Mouse (Mus musculus) hindbrain, embryonic 11.5 days (tissue): ENCODE results near the gene Aox2. TPM values are rescaled to one million over a fixed set of nuclear protein-coding genes. Genes with fewer than 3 reads are reported as not detected.

Experiments used
- ATAC-seq: fragments of 200-750 bp; cut with Nextera tagmentation; 2 replicates; pipeline ENCODE4 v1.8.0; 2017; ENCODE audit warnings: mild to moderate bottlenecking, moderate TSS enrichment, moderate library complexity; ENCODE audit not compliant: low FRiP score
- DNase-seq: peaks from one replicate; pipeline ENCODE4 v3.0.0-alpha.2; 2015; ENCODE audit warnings: low spot score
- H3K27ac ChIP-seq: fragments of 300-500 bp; sonication (generic); 2 replicates; pipeline ENCODE4 v1.5.1; 2014; ENCODE audit warnings: mild to moderate bottlenecking, low read depth, low read length
- H3K27me3 ChIP-seq: fragments of 300-500 bp; sonication (generic); 2 replicates; pipeline ENCODE4 v1.6.1; 2014; ENCODE audit warnings: mild to moderate bottlenecking, low read length, moderate library complexity, mixed read lengths; ENCODE audit not compliant: control insufficient read depth, insufficient read depth
- H3K36me3 ChIP-seq: fragments of 300-500 bp; sonication (generic); 2 replicates; pipeline ENCODE4 v1.6.1; 2014; ENCODE audit warnings: mild to moderate bottlenecking, low read length, moderate library complexity, mixed read lengths; ENCODE audit not compliant: control insufficient read depth, insufficient read depth
- H3K4me1 ChIP-seq: fragments of 300-500 bp; sonication (generic); replicated peaks from 2 replicates; pipeline ENCODE4 v1.6.1; 2014; ENCODE audit warnings: low read length, mixed read lengths; ENCODE audit not compliant: control insufficient read depth, insufficient read depth
- H3K4me2 ChIP-seq: fragments of 300-500 bp; sonication (generic); replicated peaks from 2 replicates; pipeline ENCODE4 v1.6.1; 2014; ENCODE audit warnings: mild to moderate bottlenecking, low read depth, low read length
- H3K4me3 ChIP-seq: fragments of 300-500 bp; sonication (generic); 2 replicates; pipeline ENCODE4 v1.5.1; 2014; ENCODE audit warnings: low read depth, low read length
- H3K9ac ChIP-seq: fragments of 300-500 bp; sonication (generic); 2 replicates; pipeline ENCODE4 v1.6.1; 2014; ENCODE audit warnings: low read depth, low read length
- H3K9me3 ChIP-seq: fragments of 300-500 bp; sonication (generic); 2 replicates; pipeline ENCODE4 v1.6.1; 2016; ENCODE audit warnings: low read length; ENCODE audit not compliant: control insufficient read depth
- WGBS: fragments of 180-500 bp; shearing (Covaris S2); extraction: QIAGEN DNeasy Blood & Tissue Kit; methylation state at CpG from one replicate; pipeline ENCODE4 v1.1.7; 2014; 5-methylcytosine and 5-hydroxymethylcytosine counted together
- polyA plus RNA-seq: library from polyadenylated mRNA; unstranded; fragments of >200 nt; fragmentation: Nextera tagmentation; extraction: Ambion mirVana; gene quantifications from 2 replicates; pipeline ENCODE4 v1.2.1, GENCODE M21; 2014

Aox2 gene
- polyA plus RNA-seq, 1 experiment from 2014 or later = 0.06 TPM

DNA sequence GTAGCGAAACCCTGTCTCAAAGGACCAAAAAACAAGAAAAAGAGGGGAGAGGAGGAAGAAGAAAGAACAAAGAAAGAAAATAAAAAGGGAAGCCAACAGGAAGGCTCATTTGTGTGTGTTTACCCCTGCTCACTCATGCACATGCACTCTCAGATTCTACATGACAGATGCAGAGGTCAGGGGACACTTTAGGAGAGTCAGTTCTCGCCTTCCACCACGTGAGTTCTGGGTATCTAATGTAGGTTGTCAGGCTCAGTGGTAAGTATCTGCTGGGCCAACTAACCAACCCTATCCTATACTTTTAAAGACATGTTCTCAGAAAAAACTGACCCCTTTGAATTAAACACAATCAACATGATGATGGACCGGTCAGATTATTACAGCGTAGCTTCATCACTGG, 66.4 kb downstream of the Aox2 start:
- H3K4me3 ChIP-seq = no peak overlapping the region
- no peak for DNase-seq

GRCm38 (mm10) chr1:58346159-58346558, 68.0 kb downstream of the Aox2 start:
- no peaks in the 10 kb centered on the region for H3K36me3 ChIP-seq
- H3K9me3 ChIP-seq = no peaks in the 10 kb centered on the region
- DNase-seq (no peak), ATAC-seq (no peak)
- no peaks in the 10 kb centered on the region for H3K4me1 ChIP-seq
- H3K9ac ChIP-seq = no peak overlapping the region
- H3K27ac ChIP-seq = no peak overlapping the region
- H3K4me2 ChIP-seq = no peak overlapping the region
- no peak overlapping the region for H3K4me3 ChIP-seq
- 94% methylated on average over 14 of the region's 14 CpGs for WGBS
- no peaks in the 10 kb centered on the region for H3K27me3 ChIP-seq

More for the DNA sequence above, 66.4 kb downstream of the Aox2 start:
- H3K4me1 ChIP-seq = no peaks in the 10 kb centered on the region
- no peak overlapping the region for H3K9ac ChIP-seq
- H3K27me3 ChIP-seq = no peaks in the 10 kb centered on the region
- no peaks in the 10 kb centered on the region for H3K36me3 ChIP-seq
- ATAC-seq = no peak
- H3K9me3 ChIP-seq = no peaks in the 10 kb centered on the region
- H3K27ac ChIP-seq = no peak overlapping the region
- no peak overlapping the region for H3K4me2 ChIP-seq
- WGBS = 77% methylated on average over 5 of the region's 5 CpGs

DNA sequence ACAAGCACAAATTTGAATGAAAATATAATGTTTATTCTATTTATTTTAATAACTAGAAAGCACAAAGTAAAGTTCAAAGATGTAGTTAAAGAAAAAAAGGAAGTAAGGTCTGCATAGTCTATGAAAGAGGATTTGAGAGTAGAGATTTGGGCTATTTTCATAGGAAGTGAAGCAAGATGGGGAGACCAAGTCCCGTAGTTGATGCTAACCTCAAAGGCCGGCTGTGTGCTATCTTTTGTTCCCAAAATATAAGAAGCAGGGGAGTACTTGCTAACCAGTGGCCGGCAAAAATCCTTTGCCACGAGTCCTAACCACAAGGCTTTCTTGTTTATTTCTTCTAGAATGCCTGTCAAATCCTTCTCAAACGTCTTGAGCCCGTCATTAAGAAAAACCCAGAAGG, 70.6 kb downstream of the Aox2 start:
- ATAC-seq (no peak), DNase-seq (no peak)
- H3K27me3 ChIP-seq = no peaks in the 10 kb centered on the region
- 82% methylated on average over 6 of the region's 6 CpGs for WGBS
- H3K9me3 ChIP-seq = no peaks in the 10 kb centered on the region
- no peak overlapping the region for H3K9ac ChIP-seq
- no peak overlapping the region for H3K4me3 ChIP-seq
- H3K4me1 ChIP-seq = no peaks in the 10 kb centered on the region
- H3K27ac ChIP-seq = no peak overlapping the region
- H3K36me3 ChIP-seq = no peaks in the 10 kb centered on the region
- H3K4me2 ChIP-seq = no peak overlapping the region

- Histone ChIP-seq H3K9me3 (no peaks in the 10 kb centered on the region), H3K4me3 (no peak overlapping the region), H3K27me3 (no peaks in the 10 kb centered on the region), H3K9ac (no peak overlapping the region), H3K27ac (no peak overlapping the region), H3K36me3 (no peaks in the 10 kb centered on the region), H3K4me1 (no peaks in the 10 kb centered on the region), H3K4me2 (no peak overlapping the region)
- ATAC-seq = no peak
- DNase-seq = no peak
- 72% methylated on average over 4 of the region's 4 CpGs for WGBS
Measured at GRCm38 (mm10) chr1:58353238-58353893, 75.2 kb downstream of the Aox2 start.

DNA sequence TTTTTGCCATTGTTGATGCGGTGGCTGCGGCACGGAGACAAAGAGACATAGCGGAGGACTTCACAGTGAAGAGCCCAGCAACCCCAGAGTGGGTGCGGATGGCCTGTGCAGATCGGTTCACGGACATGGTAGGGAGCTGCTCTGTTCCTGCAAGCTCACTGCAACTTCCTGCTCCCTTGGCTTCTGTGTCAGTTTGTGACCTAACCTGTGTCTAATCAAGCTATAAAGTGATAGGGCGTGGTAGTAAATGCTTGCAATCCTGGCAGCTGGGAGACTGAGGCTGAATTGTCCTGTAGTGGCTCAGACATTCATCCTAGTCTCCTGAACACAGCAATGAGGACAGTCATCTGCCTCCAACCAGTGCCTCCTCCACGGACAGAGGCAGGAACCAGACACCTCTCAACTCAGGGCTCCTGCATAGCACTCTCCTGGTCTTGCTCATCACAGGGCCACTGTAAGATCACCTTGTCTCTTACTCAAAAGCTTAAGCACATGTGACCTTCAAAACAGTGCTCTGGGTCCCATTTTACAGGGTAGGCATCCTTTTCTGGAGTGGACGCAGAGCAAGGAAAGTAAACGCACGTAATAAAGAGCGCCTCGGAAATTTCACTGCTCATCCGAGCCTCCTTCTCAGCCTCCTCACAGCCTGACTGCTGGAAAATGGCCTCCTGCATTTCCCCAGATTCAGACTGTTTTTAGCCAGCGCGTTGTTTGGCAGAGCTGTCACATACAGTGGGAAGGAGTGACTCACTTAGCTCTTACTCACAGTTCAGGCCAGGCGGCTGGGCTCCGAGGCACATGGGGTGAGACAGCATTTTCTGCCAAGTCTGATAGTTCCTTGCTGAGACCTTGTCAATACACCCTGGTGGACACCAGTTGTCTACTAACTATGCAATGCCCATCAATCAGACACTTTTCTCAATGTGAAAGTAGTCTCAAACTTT, 81.1 kb downstream of the Aox2 start:
- no peaks in the 10 kb centered on the region for H3K4me1 ChIP-seq
- H3K36me3 ChIP-seq = no peaks in the 10 kb centered on the region
- H3K4me3 ChIP-seq = no peak overlapping the region
- ATAC-seq (no peak), DNase-seq (no peak)
- 84% methylated on average over 19 of the region's 19 CpGs for WGBS
- H3K4me2 ChIP-seq = no peak overlapping the region
- no peak overlapping the region for H3K9ac ChIP-seq
- H3K27ac ChIP-seq = no peak overlapping the region
- H3K9me3 ChIP-seq = no peaks in the 10 kb centered on the region
- H3K27me3 ChIP-seq = no peaks in the 10 kb centered on the region

DNA sequence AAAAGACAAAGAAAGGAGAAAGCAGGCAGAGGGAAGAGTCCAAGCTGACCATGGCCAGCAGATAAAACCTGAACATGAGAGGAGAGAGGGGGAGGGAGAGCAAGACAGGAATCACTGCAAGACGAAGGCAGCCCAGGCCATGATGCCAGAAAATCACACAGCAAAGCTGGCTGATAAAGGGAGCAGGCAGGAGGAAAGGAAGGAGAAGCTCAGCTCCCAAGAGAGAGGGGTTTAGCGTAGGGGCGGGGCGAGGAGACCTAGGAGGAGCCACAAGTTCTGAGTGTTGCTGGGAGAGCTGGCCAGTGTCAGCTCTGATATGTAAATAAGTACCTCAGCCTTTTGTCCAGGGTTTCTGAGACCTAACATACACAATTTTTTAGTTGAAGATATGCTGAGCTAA, 84.2 kb downstream of the Aox2 start:
- Histone ChIP-seq H3K27ac (no peak overlapping the region), H3K4me1 (no peaks in the 10 kb centered on the region), H3K4me2 (no peak overlapping the region), H3K27me3 (no peaks in the 10 kb centered on the region), H3K9ac (no peak overlapping the region), H3K36me3 (no peaks in the 10 kb centered on the region), H3K4me3 (no peak overlapping the region), H3K9me3 (no peaks in the 10 kb centered on the region)
- DNase-seq = no peak
- ATAC-seq = no peak
- WGBS = 67% methylated on average over 4 of the region's 4 CpGs

- Histone ChIP-seq H3K27me3 (no peaks in the 10 kb centered on the region), H3K36me3 (no peaks in the 10 kb centered on the region), H3K9ac (no peak overlapping the region), H3K27ac (no peak overlapping the region), H3K4me2 (no peak overlapping the region), H3K9me3 (no peaks in the 10 kb centered on the region), H3K4me3 (no peak overlapping the region), H3K4me1 (no peaks in the 10 kb centered on the region)
- no peak for DNase-seq
- no peak for ATAC-seq
- WGBS = 91% methylated on average over 12 of the region's 12 CpGs
Measured at GRCm38 (mm10) chr1:58364551-58364950, 86.4 kb downstream of the Aox2 start.

DNA sequence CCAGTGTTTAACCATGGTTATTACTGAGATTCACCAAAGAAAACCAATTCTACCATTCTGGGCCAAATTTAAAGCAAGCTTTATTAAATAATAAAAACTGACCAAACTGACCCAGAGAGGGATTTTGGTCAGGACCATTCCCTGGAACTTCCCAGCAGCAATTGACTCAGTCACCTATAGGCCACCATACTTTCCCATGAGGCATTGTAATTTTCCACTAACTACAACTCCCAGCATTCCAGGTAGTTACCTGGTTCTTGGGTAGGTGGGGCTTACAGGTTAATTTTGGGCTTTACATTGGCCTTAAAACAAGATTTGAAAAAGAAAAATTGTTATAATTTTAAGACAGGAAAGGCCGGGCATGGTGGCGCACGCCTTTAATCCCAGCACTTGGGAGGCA, 87.7 kb downstream of the Aox2 start:
- no peaks in the 10 kb centered on the region for H3K36me3 ChIP-seq
- no peak overlapping the region for H3K27ac ChIP-seq
- no peak overlapping the region for H3K4me3 ChIP-seq
- H3K4me2 ChIP-seq = no peak overlapping the region
- DNase-seq (no peak), ATAC-seq (no peak)
- H3K9me3 ChIP-seq = no peaks in the 10 kb centered on the region
- H3K27me3 ChIP-seq = no peaks in the 10 kb centered on the region
- no peak overlapping the region for H3K9ac ChIP-seq
- 91% methylated on average over 3 of the region's 3 CpGs for WGBS
- H3K4me1 ChIP-seq = no peaks in the 10 kb centered on the region
